Mouse (Mus musculus) hindbrain, embryonic 12.5 days (tissue): Measurements from ENCODE around the gene Kcnj4. TPM values are rescaled to one million over a fixed set of nuclear protein-coding genes. Genes with fewer than 3 reads are reported as not detected.

ENCODE experiments used
- microRNA-seq: library from miRNA; unstranded; fragments of <30 nt; microRNA quantifications from one replicate; pipeline ENCODE4, GENCODE M21; 2017
- polyA plus RNA-seq: library from polyadenylated mRNA; unstranded; fragments of >200 nt; fragmentation: Nextera tagmentation; extraction: Ambion mirVana; gene quantifications from 2 replicates; pipeline ENCODE4 v1.2.1, GENCODE M21; 2016

Kcnj4 gene
- polyA plus RNA-seq, 1 experiment from 2014 or later, result not detected

Small RNA genes within 50 kb of the gene (microRNA-seq; reads per million reads assigned to microRNA genes)
- not detected for gene Gm44302

Other genes with a start within 250 kb of the Kcnj4 start
- gene Baiap2l2, start 219.7 kb downstream of the Kcnj4 start, polyA plus RNA-seq, result 0.92 and 4.1 TPM in 2 replicates
- 36.5 and 38.9 TPM in 2 replicates for gene Pla2g6, start 176.9 kb downstream of the Kcnj4 start, polyA plus RNA-seq
- gene Maff, start 158.6 kb downstream of the Kcnj4 start, polyA plus RNA-seq, result 1.4 and 1.5 TPM in 2 replicates
- gene Tmem184b, start 101.7 kb downstream of the Kcnj4 start, polyA plus RNA-seq, result 46.2 and 52.0 TPM in 2 replicates
- 280 and 284 TPM in 2 replicates for gene Csnk1e, start 49.7 kb downstream of the Kcnj4 start, polyA plus RNA-seq
- 32.2 and 39.2 TPM in 2 replicates for gene Kdelr3, start 11.2 kb upstream of the Kcnj4 start, polyA plus RNA-seq
- 76.5 and 77.2 TPM in 2 replicates for gene Ddx17, start 41.5 kb upstream of the Kcnj4 start, polyA plus RNA-seq
- gene Dmc1, start 99.9 kb upstream of the Kcnj4 start, polyA plus RNA-seq, result 2.0 and 2.2 TPM in 2 replicates
- 5.5 and 5.9 TPM in 2 replicates for gene Fam227a, start 153.7 kb upstream of the Kcnj4 start, polyA plus RNA-seq
- gene Cby1, start 154.0 kb upstream of the Kcnj4 start, polyA plus RNA-seq, result 63.7 and 69.0 TPM in 2 replicates
- gene Tomm22, start 165.6 kb upstream of the Kcnj4 start, polyA plus RNA-seq, result 239 and 249 TPM in 2 replicates
- 29.0 and 29.7 TPM in 2 replicates for gene Josd1, start 182.7 kb upstream of the Kcnj4 start, polyA plus RNA-seq
- gene Gtpbp1, start 185.6 kb upstream of the Kcnj4 start, polyA plus RNA-seq, result 41.4 and 45.5 TPM in 2 replicates
- 8.0 and 8.2 TPM in 2 replicates for gene Sun2, start 237.3 kb upstream of the Kcnj4 start, polyA plus RNA-seq